Mouse (Mus musculus) left cerebral cortex, postnatal 36 days (tissue): ENCODE results near the gene Ttll1. TPM values are rescaled to one million over a fixed set of nuclear protein-coding genes. Genes with fewer than 3 reads are reported as not detected.
A peak's percentile ranks its signal among the peaks of the same experiment; 100 is the strongest.
"Not testable (repeated sequence)": the region's sequence is repeated elsewhere in the genome, so short reads cannot be mapped to it uniquely, and the experiment has no call there.

Experiments used
- DNase-seq, 2 experiments: peaks; one replicate each; pipeline ENCODE4 v3.0.0; 2021 to 2022; ENCODE audit warnings: low spot score in 2 of 2, mixed read lengths in 1 of 2
- intact Hi-C: fragments of 180-260 bp; cut with DNase I; formaldehyde crosslinking; loops from one replicate; pipeline ENCODE4 v1.15.1; 2025
- total RNA-seq, 2 experiments: library from RNA; stranded (reverse); gene quantifications; 2 replicates each; pipeline ENCODE4 v1.2.3; 2021

Ttll1 gene
- total RNA-seq, 2 experiments from 2014 or later: 49.7 to 52.3 TPM

GRCm38 (mm10) chr15:83526424-83527091 is 15.9 kb upstream of the Ttll1 start, which contains the start of gene Bik:
Gene Bik, plus strand, starts transcription at chr15:83526862.
- intact Hi-C loops: no loop called here
- peak in 1 of 2 experiments; percentile 9 for DNase-seq

GRCm38 (mm10) chr15:83524333-83524729 is 13.6 kb upstream of the Ttll1 start:
- intact Hi-C loops: no loop called here
- no peak for DNase-seq

GRCm38 (mm10) chr15:83523638-83524332 is 13.1 kb upstream of the Ttll1 start:
- DNase-seq: no peak
- intact Hi-C loops: no loop called here

- no peak for DNase-seq
- intact Hi-C loops: no loop called here
These were observed 12.5 kb upstream of the Ttll1 start for GRCm38 (mm10) chr15:83523196-83523595.

GRCm38 (mm10) chr15:83520861-83521382 is 10.2 kb upstream of the Ttll1 start:
- intact Hi-C loops: no loop called here
- no peak for DNase-seq

GRCm38 (mm10) chr15:83518215-83519048 is 7.7 kb upstream of the Ttll1 start:
- DNase-seq: peak; percentile 29 to 35
- intact Hi-C loops: loop anchor here (5.0 to 10.0 kb wide), 2 partner anchors 306 to 364 kb away; no protein-coding TSS in a partner anchor

GRCm38 (mm10) chr15:83515018-83515417 is 4.3 kb upstream of the Ttll1 start:
- intact Hi-C loops: loop anchor here (5.0 to 10.0 kb wide), 2 partner anchors 303 to 360 kb away; no protein-coding TSS in a partner anchor

GRCm38 (mm10) chr15:83512489-83513281 is 2.0 kb upstream of the Ttll1 start:
- DNase-seq: no peak
- intact Hi-C loops: loop anchor here (5.0 to 10.0 kb wide), 2 partner anchors 130 to 358 kb away; no protein-coding TSS in a partner anchor

More at GRCm38 (mm10) chr15:83515018-83515417, 4.3 kb upstream of the Ttll1 start:
- no peak for DNase-seq

GRCm38 (mm10) chr15:83509950-83510804 is 516 bp downstream of the Ttll1 start:
- intact Hi-C loops: loop anchor here (5.0 to 10.0 kb wide), 2 partner anchors 128 to 355 kb away; no protein-coding TSS in a partner anchor
- DNase-seq: no peak

GRCm38 (mm10) chr15:83501483-83501882 is 9.2 kb downstream of the Ttll1 start:
- intact Hi-C loops, DNase-seq: not testable (repeated sequence)

- intact Hi-C loops: no loop called here
- no peak for DNase-seq
These were observed 10.3 kb downstream of the Ttll1 start for GRCm38 (mm10) chr15:83500352-83500751.

- intact Hi-C loops: no loop called here
- no peak for DNase-seq
These were observed 11.4 kb downstream of the Ttll1 start for GRCm38 (mm10) chr15:83499211-83499755.

- intact Hi-C loops: no loop called here
- no peak for DNase-seq
These were observed 13.4 kb downstream of the Ttll1 start for GRCm38 (mm10) chr15:83497299-83497698.

- DNase-seq: no peak
- intact Hi-C loops: no loop called here
These were observed 14.8 kb downstream of the Ttll1 start for GRCm38 (mm10) chr15:83495787-83496367.

- DNase-seq: no peak
- intact Hi-C loops: no loop called here
These were observed 15.5 kb downstream of the Ttll1 start for GRCm38 (mm10) chr15:83495195-83495594.

- intact Hi-C loops: no loop called here
These were observed 16.1 kb downstream of the Ttll1 start for GRCm38 (mm10) chr15:83494572-83494920.

GRCm38 (mm10) chr15:83493856-83494571 is 16.7 kb downstream of the Ttll1 start:
- DNase-seq: no peak
- intact Hi-C loops: no loop called here

More at GRCm38 (mm10) chr15:83494572-83494920, 16.1 kb downstream of the Ttll1 start:
- DNase-seq: no peak
